Mouse (Mus musculus) heart, postnatal 10 days (tissue): Measurements from ENCODE around the gene Atp6v1fnb. TPM values are rescaled to one million over a fixed set of nuclear protein-coding genes. Genes with fewer than 3 reads are reported as not detected.

Source experiments
- DNase-seq, 2 experiments: peaks; one replicate each; pipeline ENCODE4 v3.0.0; 2021
- intact Hi-C: fragments of 180-260 bp; cut with DNase I; formaldehyde crosslinking; loops from one replicate; pipeline ENCODE4 v1.15.1; 2025
- total RNA-seq, 2 experiments: library from RNA; stranded (reverse); gene quantifications; 2 replicates each; pipeline ENCODE4 v1.2.3; 2021

Atp6v1fnb gene
- total RNA-seq, 2 experiments from 2014 or later: not detected

DNA sequence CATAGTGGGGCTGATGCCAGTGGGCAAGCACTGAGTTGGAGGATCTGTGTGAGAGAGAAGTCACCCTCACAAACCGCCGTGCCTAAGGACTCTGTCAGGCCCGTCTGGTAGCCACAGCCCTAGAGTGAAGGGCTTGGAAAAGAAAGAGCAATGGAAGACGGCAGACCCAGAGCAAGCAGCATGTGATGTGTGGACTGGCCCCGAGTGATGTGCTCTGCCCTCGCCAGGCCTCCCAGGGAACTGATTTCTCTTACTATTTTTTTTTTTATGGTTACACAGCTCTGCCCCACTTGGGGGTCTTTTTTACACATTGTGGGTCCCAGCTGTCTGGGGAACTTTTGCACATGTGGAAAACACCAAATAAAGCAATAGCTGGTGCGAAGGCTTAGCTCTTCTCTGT, 9.7 kb upstream of the Atp6v1fnb start:
- intact Hi-C loops: no loop called here
- peak in 1 of 2 experiments; percentile 26 for DNase-seq

DNA sequence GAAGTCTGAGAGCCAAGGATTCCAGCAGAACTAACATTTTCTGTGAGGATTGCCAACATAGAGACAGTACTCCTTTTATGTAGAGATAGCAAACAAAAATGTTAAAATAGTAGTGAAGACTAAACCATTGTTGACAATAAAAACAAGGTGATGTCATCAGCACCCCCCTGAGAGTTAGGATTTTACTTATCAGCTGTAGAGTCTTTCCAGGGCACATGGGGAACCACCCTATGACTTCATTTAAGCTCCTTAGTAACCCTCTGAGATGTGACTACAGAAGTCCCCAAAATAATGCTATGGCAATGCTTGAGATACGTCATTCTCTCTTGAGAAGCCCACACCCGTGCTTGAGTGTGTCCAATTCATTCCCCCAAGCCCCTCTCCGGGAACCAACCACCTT, 7.8 kb upstream of the Atp6v1fnb start:
- intact Hi-C loops: no loop called here
- DNase-seq: peak in 1 of 2 experiments; percentile 31

DNA sequence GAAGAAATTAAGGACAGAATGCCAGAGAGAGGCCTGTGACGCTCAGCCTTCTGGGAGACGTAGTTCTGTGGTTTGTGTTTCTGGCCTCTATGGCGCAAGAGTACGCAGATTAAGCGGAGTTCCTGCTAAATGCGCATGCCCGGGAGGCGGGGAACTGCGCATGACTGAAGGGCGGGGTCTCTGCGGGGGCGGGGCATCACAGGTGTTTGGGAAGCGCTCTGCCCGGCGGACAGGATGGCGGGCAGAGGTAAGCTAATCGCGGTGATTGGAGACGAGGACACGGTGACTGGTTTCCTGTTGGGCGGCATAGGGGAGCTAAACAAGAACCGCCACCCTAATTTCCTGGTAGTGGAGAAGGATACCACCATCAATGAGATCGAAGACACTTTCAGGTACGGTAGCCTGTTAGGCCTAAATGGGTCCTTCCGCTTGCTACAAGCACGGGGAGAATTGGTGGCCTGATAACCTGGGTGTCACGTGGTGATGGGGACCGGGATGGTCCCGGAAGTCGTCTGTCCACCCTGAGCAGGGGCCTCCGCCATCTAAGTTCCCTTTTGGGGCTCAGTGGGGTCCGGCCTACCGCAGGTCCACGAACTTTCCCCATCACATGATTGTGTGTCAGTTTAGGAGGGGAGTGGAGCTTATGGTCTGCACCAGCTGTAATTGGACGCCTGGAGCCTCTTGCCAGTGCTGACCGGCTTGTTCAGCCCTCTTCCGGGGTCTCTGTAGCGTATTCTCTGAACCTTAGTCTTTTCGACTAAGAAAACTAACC, 3.5 kb upstream of the Atp6v1fnb start, which contains the start of gene Atp6v1f:
Atp6v1f (plus strand) TSS at position 136 of the 772 bp plus-strand sequence.
- DNase-seq: peak; percentile 94 to 95
- intact Hi-C loops: no loop called here

DNA sequence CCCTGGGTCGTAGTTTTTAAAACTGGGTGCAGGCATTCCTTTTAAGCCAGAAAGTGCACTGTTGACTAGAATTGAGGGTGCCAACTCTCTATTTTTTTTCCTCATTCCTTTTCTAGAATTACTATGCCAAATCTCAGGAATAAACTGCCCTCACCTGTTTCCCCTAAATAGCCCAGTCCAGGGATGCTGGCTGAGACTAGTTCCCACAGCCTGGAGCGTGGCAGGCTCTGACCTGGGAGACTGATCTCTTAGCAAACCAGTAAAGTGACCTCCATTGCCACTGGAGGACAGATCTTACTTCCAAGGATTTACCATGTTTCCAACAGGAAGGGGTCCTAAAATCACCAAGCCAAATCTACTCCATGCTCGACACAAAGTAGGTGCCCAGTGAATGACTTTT, 2.4 kb upstream of the Atp6v1fnb start:
- intact Hi-C loops: no loop called here
- DNase-seq: no peak

DNA sequence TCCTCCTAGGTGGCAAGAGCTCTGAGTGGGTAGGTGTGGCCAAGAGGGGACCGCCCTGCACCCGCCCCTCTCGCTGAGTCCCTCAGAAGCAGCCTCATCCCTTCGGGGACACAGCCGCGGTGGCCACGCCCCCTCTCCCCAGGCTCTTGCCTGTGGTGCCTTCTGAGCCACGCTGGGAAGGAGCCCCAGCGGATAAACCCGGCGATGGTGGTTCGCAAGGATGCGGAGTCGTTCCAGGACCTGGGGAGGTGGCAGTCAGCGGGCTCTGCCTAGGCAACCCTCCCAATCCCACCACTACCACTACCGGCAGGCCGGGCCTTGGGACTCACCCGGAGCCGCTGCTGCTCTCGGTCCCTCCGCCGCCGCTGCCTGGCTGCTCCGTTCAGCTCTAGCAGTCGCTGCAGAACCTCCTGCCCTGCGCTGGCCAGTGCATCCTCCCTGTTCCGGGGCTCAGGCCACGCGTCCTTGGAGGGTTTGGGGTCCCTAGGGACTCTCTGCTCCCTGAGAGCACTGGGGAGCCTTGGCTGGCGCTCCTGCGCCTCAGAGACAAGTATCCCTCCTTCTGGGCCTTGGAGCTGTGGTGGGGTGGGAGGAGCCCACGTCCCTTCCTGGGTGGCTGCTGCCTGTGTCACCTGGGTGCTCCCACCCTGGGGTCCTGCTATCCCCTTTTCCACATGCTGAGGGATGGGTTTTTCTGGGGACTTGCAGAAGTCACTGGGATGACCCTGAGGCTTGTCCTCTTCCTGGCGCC, 2.9 kb downstream of the Atp6v1fnb start:
- intact Hi-C loops: no loop called here
- peak; percentile 71 for DNase-seq

DNA sequence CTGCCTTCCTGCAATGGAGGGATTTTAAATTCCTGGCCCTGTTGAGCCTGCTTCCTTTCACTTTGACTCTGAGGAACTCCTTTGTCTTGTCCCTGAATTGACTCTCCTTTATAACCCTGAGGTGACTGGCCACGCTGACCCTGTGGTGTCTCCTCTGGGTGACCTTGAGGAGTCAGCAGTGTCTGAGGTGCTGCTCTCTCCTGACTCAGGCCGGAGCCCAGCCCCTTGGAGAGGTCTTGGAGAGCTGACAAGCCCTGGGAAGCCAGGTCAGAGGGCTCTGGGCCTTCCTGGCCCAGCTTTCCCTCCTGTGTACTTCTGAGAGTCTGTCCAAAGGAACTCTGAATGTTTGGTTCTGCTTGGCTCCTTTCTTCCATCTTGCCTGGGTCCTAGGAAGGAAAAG, 3.5 kb downstream of the Atp6v1fnb start:
- intact Hi-C loops: no loop called here
- no peak for DNase-seq

DNA sequence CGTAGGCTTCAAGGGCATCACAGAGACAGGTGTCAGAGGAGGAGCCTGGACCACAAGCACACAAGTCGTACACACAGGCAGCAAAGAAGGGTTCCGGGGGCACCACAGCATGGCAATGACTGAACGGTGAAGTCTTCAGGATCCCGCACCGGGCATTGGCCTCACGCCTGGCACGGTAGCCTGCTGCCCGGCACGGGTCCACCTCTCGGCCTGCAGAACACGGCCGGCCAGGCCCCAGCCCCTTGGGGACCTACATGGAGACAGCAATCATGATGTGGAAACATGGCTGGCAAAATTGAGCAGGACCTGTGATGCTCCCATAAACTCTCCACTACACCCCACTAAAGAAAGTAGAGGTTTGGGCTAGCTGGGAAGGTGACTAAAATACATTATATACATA, 11.5 kb downstream of the Atp6v1fnb start:
- intact Hi-C loops: no loop called here
- DNase-seq: no peak

DNA sequence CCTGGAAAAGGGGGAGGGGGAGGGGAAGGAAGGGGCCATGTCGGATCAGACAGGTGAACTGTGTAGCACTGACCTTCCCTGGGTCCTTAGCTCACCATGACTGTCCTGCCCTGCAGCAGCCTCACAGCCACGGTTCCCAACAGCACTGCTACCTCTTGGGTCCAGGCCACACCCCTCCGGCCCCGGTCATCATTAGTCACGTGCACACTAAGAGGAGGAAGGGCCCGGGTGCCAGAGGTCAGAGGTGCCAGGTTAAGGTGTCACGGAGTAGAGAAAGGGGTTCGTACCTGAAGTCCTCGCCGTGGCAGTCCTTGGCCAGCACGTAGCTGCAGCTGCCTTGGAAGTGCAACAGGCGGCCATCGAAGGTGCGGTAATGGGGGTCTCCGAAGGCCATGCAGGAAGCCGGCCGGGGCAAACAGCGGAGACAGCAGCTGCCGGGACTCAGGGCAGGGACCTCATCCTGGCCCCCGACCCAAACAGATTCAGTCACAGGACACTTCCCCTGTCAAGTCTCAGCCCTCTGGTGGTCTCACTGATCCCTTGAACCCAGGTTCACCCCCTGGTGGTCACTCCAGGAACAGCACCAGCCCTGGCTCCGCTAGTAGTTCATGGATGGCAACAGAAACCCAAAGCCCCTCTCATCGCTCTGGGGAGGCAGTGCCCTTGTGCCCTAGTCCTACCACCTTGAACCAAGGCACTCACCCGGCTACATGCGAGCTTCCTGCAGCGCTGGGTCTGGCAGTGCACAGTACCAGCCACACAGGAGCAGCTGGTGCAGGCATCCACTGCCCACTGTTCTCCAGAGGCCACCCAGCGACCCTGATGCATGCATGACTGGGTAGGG, 13.7 kb downstream of the Atp6v1fnb start:
- peak; percentile 68 to 84 for DNase-seq
- intact Hi-C loops: loop anchor here (5.0 kb wide), 2 partner anchors 93 to 183 kb away; no protein-coding TSS in a partner anchor

DNA sequence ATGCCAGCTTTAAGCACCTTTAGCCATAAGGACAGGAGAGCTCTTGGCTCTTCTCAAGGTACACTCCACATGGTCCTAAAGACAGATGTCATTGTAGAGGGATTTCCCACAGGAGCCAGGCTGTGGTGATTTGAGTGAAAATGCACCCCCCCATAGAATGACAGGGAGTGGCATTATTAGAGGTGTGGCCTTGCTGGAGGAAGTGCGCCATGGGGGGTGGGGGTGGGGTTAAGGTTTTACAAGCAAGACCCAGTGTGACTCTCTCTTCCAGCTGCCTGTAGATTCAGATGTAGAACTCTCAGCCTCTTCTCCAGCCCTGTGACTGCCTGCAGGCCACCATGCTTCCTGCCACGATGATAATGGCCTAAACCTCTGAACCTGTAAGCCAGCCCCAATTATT, 14.7 kb downstream of the Atp6v1fnb start:
- no peak for DNase-seq
- intact Hi-C loops: loop anchor here (5.0 kb wide), 2 partner anchors 94 to 184 kb away; no protein-coding TSS in a partner anchor

DNA sequence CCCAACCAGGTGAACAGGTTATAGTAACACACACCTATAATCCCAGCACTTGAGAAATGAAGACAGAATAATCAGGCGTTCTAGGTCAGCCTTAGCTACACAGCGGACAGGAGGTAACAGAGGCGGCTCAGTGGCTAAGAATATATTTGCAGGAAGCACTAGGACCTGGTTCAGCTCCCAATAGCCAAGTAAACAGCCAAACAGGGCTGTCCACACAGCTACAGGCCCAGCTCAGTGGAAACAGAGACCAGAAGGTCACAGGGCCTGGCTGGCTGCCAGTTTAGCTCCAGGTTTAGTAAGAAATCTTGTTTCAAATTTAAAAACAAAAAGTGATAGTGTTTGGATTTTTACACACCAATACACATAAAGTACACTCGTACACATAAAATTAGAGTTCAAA, 22.9 kb downstream of the Atp6v1fnb start:
- DNase-seq: peak; percentile 17 to 35
- intact Hi-C loops: no loop called here

DNA sequence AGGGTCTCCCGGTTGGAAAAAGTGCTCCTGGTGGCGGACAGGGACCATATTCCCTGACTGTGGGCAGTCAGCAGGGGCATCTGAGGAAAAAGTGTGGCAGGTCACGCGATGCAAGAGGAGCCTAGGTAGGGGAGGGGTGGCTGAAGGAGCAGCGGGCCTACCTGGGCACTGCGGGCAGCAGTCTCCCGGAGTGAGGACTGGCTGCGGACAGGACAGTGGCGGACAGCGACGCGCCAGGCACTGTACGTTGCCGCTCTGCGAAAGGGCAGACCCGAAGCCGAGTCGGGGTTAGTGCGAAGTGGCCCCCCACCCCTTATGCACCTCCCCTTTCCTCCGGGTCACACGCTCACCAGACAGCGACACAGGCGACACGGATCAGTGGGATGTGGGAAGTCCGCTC, 25.0 kb downstream of the Atp6v1fnb start:
- intact Hi-C loops: no loop called here
- DNase-seq: no peak

DNA sequence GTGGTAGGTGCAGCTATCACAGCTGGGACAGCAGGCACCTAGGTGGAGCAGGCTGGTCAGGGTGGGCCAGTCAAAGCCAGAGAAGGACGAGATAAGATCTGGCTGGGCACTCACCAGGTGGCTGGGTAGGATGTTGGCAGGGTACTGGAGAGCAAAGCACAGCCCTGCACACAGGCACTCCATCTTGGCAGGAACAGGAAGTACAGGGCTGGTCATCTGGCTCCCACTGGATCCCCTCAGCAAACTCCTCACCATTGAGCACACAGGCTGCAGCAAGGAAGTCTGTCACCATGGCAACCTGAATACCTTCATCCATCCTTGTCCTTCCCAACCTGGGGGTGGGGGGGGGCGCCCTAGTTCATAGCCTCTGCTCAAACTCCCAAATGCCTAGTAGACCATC, 26.6 kb downstream of the Atp6v1fnb start:
- intact Hi-C loops: no loop called here
- DNase-seq: no peak

DNA sequence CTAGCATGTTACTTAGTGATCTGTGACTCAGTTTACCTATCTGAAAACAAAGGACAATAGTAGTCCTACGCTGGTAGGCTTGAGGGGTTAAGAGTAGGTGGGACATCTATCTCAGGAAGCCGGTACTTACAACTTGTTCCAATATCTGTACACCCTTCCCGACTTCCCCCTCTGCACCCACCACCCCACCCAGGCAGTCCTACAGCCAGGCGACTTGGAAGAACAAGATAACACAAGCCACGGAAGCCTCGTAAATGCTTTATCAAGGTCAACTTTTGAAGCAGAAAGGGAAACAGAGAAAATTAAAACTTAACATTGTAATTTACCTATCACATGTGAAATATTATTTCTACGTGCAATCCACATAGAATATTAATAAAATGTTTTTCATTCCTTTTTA, 28.9 kb downstream of the Atp6v1fnb start:
- intact Hi-C loops: no loop called here
- DNase-seq: no peak

DNA sequence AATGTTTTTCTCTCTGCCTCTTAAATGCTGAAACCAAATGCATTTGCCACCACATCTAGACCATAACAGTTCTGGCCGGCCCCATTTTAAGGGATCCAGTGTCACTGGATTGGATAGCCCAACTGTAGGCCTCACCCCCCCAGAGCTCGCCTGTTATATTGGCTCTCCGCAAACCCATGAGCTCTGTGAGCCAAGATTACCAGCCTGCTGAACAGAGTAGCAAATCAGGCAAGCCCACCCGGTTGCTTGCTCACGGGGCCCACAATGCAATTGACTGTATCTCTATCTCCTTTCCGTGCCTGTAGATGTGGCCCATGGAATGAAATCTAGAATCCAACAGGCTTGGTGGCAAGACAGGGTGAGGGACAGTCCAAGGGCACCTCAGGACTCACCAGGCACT, 29.6 kb downstream of the Atp6v1fnb start:
- DNase-seq: no peak
- intact Hi-C loops: no loop called here

DNA sequence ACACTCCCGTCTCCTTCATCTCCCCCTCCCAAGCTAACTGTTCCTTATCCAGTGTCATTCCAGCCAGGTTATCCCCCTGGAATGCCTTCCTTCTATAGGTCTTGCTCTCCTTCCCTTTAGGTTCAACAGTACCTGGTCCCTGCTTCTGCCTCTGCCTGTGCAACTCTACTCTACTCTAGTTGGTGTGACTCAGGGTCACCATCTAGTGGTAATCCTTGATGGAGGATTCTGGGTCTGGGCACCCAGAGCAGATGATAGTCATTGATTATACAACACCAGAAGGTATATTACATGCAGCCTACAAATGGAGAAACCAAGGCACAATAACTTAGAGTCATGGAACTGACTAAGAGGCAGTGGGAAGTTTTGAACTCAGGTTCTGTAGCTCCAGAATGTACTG, 30.4 kb downstream of the Atp6v1fnb start:
- intact Hi-C loops: no loop called here
- no peak for DNase-seq

DNA sequence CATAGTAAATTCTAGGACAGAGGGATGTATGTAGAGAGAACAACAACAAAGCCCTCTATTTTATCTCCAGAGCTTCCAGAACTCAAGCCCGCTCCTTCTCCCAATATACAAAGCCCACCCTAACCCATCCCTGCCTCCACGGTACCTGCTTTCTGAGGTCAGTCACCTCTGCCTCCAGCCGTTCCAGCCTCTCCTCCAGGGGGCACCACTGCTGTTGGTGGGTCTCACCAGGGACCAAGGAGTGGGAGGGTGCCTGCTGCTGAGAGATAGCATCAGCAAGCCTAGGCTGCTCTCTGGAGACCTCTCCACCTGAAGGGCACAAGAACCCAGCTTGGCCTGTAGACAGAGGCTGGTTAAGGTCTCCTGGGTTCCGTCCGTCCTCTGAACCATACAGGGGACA, 34.3 kb downstream of the Atp6v1fnb start:
- intact Hi-C loops: no loop called here
- no peak for DNase-seq

DNA sequence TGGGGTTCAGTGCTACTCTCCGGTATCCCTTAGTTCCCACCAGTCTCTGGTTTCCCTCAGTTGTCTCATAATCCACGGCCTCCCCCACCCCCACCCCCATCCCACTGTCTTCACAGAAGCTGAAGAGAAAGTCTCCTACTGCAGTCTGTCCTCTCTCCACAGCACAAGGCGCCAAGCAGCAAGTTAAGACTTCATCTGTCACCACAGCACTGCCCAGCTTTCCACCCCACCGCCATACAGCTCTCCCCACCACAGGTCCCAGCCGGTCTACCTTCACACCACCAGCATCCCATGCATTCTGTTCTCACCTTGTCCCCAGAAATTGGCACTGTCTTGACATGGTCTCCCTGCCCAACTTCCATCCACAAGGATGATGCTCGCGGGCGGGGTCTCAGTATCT, 35.6 kb downstream of the Atp6v1fnb start:
- no peak for DNase-seq
- intact Hi-C loops: no loop called here

DNA sequence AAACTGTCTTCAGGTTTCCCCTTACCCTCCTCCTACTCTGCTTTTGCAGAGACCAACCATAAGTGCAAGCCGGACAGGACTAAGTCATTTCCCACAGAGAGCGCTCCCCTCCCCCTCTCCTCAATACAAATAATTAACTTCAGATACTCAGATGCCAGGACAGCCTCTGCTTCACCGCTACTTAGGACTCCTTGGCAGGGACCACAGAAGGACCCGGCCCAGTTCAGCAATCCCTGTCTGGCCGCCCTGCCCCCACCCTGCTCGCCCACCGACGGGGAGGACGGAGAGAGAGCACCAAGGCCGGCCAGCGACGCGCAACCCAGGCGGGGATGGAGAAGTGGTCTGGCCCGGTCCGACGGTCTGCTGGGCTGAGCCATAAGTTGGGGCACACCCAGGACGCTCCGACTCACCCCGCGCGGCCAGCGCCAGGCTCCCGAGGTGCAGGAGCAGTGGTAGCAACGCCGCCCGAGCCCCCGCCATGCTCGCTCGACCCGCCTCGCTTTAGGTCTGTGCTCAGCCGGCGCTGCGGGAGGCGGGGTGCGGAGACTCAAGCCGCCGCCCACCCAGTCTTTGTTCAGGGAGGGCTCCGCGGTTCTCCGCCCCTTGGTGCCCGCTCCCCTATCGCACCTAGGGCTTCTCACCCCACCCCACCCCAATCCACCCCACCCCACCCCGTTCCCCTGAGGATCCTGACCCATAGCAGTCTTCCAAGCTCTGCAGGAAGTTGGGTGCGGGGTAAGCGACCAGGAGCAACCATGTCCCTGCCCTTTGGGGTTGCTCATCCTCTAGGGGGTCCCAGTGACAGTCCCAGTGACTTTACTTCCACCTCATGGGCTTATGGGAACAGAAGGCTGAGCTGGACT, 36.4 kb downstream of the Atp6v1fnb start, which contains the start of gene Kcp:
Kcp (minus strand) TSS at position 506 of the 863 bp plus-strand sequence.
- peak in 1 of 2 experiments; percentile 41 for DNase-seq
- intact Hi-C loops: no loop called here

DNA sequence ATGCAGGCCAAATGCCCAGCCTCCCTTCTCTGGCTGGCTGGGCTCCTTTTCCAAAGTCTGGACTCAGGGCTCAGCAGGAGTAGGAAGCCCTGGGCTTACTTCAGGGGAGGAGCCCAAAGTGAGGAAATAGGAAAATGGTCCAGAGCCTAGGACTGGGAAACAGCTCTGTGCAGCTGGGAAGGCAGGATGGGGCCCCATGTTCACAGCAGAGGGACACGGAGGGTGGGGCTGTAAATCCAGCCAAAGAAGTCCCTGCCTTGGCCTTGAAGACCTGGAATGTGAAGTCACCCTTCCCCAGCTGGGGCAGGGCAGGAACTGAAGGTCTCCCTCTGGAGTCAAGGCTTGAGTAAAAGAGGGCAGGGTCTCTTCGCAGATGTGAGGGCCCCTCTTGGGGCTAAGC, 37.8 kb downstream of the Atp6v1fnb start:
- intact Hi-C loops: no loop called here
- DNase-seq: peak; percentile 52 to 62

DNA sequence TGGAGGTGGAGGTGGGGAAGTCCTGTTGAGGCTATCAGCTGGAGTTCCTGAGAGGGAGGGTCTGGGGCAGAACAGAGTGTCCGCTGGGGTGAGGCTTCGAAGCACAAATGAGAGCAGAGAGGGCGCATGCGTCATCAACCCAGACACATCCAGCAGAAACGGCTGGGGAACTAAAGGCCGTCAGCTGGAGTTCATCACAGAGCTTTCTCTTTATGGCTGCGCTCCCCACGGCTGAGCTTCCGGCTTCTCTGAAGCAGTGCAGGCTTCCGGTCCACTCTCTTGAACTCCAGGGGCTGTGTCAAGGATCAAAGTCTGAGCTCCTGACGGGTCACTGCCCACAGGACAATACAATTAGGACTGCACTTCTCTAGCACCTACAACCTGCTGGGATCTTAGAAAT, 42.0 kb downstream of the Atp6v1fnb start:
- DNase-seq: peak; percentile 70 to 72
- intact Hi-C loops: no loop called here
